Mouse (Mus musculus) thymus, adult 2 months (tissue): Measurements from ENCODE around the gene Ccdc152.

Source experiments
- CTCF ChIP-seq: fragments of 200-500 bp; IDR thresholded peaks from 2 replicates; pipeline ENCODE4 v1.5.1; 2012; ENCODE audit warnings: mild to moderate bottlenecking, control low read depth, low read length, moderate library complexity, borderline replicate concordance; ENCODE audit not compliant: control insufficient read depth, poor library complexity, insufficient read depth; ENCODE audit errors: extremely low read depth
- POLR2A ChIP-seq: fragments of 200-500 bp; IDR thresholded peaks from 2 replicates; pipeline ENCODE4 v1.6.1; 2012; ENCODE audit warnings: mild to moderate bottlenecking, low read length, control low read depth, moderate library complexity; ENCODE audit not compliant: control insufficient read depth, poor library complexity, insufficient read depth; ENCODE audit errors: extremely low read depth

DNA sequence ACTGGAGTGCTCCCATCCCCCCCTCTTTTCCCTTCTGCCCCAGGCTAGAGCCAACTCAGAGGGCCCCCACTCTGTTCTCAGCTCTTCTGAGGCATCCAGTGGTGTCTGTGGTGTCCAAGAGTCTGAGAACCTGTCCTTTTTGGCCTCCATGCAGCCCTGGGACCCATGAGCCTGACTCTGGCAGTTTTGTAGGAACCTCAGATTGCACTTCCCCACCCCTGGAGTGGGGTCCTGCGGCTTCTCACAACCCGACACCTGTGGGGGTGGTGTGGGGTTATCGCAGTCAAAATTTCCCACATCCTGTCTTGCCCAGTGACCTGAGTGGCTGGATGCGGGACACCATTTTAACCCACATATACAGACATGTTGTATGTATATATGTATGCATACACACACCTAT lies 39.0 kb downstream of the Ccdc152 start:
- TF ChIP-seq CTCF = no peak
- TF ChIP-seq POLR2A = no peak
